Mouse (Mus musculus) heart, postnatal 0 days (tissue): Measurements from ENCODE around the gene Mitd1. TPM values are rescaled to one million over a fixed set of nuclear protein-coding genes. Genes with fewer than 3 reads are reported as not detected.

Source experiments
- ATAC-seq: fragments of 200-750 bp; cut with Nextera tagmentation; 2 replicates; pipeline ENCODE4 v1.8.0; 2017; ENCODE audit warnings: low read depth, moderate number of reproducible peaks, moderate library complexity; ENCODE audit not compliant: insufficient read depth
- DNase-seq: peaks from one replicate; pipeline ENCODE4 v3.0.0-alpha.2; 2016; ENCODE audit warnings: low spot score
- H3K27ac ChIP-seq: fragments of 300-500 bp; sonication (generic); 2 replicates; pipeline ENCODE4 v1.5.1; 2014; ENCODE audit warnings: low read depth, mild to moderate bottlenecking
- H3K27me3 ChIP-seq: fragments of 300-500 bp; sonication (generic); 2 replicates; pipeline ENCODE4 v1.6.1; 2014; ENCODE audit warnings: low read length, mixed read lengths; ENCODE audit not compliant: control insufficient read depth, insufficient read depth
- H3K36me3 ChIP-seq: fragments of 300-500 bp; sonication (generic); replicated peaks from 2 replicates; pipeline ENCODE4 v1.6.1; 2014; ENCODE audit warnings: low read length, mixed read lengths; ENCODE audit not compliant: control insufficient read depth, insufficient read depth
- H3K4me1 ChIP-seq: fragments of 300-500 bp; sonication (generic); 2 replicates; pipeline ENCODE4 v1.6.1; 2014; ENCODE audit warnings: antibody characterized with exemption; ENCODE audit not compliant: control insufficient read depth, insufficient read depth
- H3K4me2 ChIP-seq: fragments of 300-500 bp; sonication (generic); 2 replicates; pipeline ENCODE4 v1.6.1; 2014; ENCODE audit warnings: low read depth, mild to moderate bottlenecking, low read length, moderate library complexity
- H3K4me3 ChIP-seq: fragments of 300-500 bp; sonication (generic); 2 replicates; pipeline ENCODE4 v1.5.1; 2014; ENCODE audit warnings: low read depth, low read length
- H3K9ac ChIP-seq: fragments of 300-500 bp; sonication (generic); replicated peaks from 2 replicates; pipeline ENCODE4 v1.6.1; 2014; ENCODE audit warnings: low read depth, low read length, mixed read lengths
- H3K9me3 ChIP-seq: fragments of 300-500 bp; sonication (generic); replicated peaks from 2 replicates; pipeline ENCODE4 v1.6.1; 2016; ENCODE audit warnings: low read length; ENCODE audit not compliant: control insufficient read depth
- CTCF ChIP-seq: IDR thresholded peaks from 2 replicates; pipeline ENCODE4 v1.5.1; 2016; ENCODE audit warnings: antibody characterized with exemption, control low read depth, low read depth
- EP300 ChIP-seq: IDR thresholded peaks from 2 replicates; pipeline ENCODE4 v1.6.1; 2016; ENCODE audit warnings: antibody characterized with exemption, low read depth
- WGBS: fragments of 180-500 bp; shearing (Covaris S2); extraction: QIAGEN DNeasy Blood & Tissue Kit; methylation state at CpG from one replicate; pipeline ENCODE4 v1.1.7; 2014; 5-methylcytosine and 5-hydroxymethylcytosine counted together
- polyA plus RNA-seq: library from polyadenylated mRNA; unstranded; fragments of >200 nt; fragmentation: Nextera tagmentation; extraction: Ambion mirVana; gene quantifications from 2 replicates; pipeline ENCODE4 v1.2.1, GENCODE M21; 2015
- total RNA-seq: library from RNA; depleted of rRNA; stranded (reverse); fragments of >200 nt; gene quantifications from 2 replicates; pipeline ENCODE4 v1.2.3, GENCODE M21; 2014; ENCODE audit warnings: low replicate concordance; rRNA removed

The Mitd1 gene
- total RNA-seq = 0.34 and 1.3 TPM in 2 replicates
- 8.6 and 9.0 TPM in 2 replicates for polyA plus RNA-seq

GRCm38 (mm10) chr1:37890025-37890652 lies at the start of gene Mitd1, which contains the start of gene Mrpl30:
TSS of gene Mitd1 (minus strand) at chr1:37890411.
TSS of gene Mrpl30 (plus strand) at chr1:37890477.
- peak within 1 kb of the TSS; percentile 71 for H3K9ac ChIP-seq
- peaks cover 16% of the 10 kb centered on the region; the same call in 1 of the 2 replicates for H3K36me3 ChIP-seq
- no peaks in the 10 kb centered on the region for H3K9me3 ChIP-seq
- WGBS = under 1% methylated on average over 41 of the region's 41 CpGs
- peak within 1 kb of the TSS; percentile 70 for H3K4me2 ChIP-seq
- ATAC-seq (peak; percentile 93), DNase-seq (peak; percentile 88)
- peaks cover 14% of the 10 kb centered on the region for H3K4me1 ChIP-seq
- no peaks in the 10 kb centered on the region for H3K27me3 ChIP-seq
- peak within 1 kb of the TSS; percentile 69 for H3K4me3 ChIP-seq
- H3K27ac ChIP-seq = peak within 1 kb of the TSS; percentile 81
- TF ChIP-seq EP300 (peak; percentile 68), CTCF (no peak)

GRCm38 (mm10) chr1:37931806-37932205 lies 41.6 kb upstream of the Mitd1 start:
- Histone ChIP-seq H3K9me3 (no peaks in the 10 kb centered on the region), H3K9ac (no peak overlapping the region), H3K4me2 (no peak overlapping the region), H3K27me3 (no peaks in the 10 kb centered on the region), H3K4me1 (no peaks in the 10 kb centered on the region), H3K4me3 (no peak overlapping the region), H3K36me3 (no peaks in the 10 kb centered on the region), H3K27ac (no peak overlapping the region)
- TF ChIP-seq EP300 (no peak), CTCF (no peak)
- WGBS = 19% methylated on average over 3 of the region's 3 CpGs
- DNase-seq (no peak), ATAC-seq (no peak)

- H3K9ac ChIP-seq = no peak overlapping the region
- no peaks in the 10 kb centered on the region for H3K27me3 ChIP-seq
- ATAC-seq (no peak), DNase-seq (no peak)
- TF ChIP-seq EP300 (no peak), CTCF (no peak)
- H3K4me2 ChIP-seq = no peak overlapping the region
- H3K4me3 ChIP-seq = no peak overlapping the region
- no peak overlapping the region for H3K27ac ChIP-seq
- no peaks in the 10 kb centered on the region for H3K36me3 ChIP-seq
- H3K4me1 ChIP-seq = no peaks in the 10 kb centered on the region
- no peaks in the 10 kb centered on the region for H3K9me3 ChIP-seq
- 64% methylated on average over 8 of the region's 8 CpGs for WGBS
These were observed 35.8 kb upstream of the Mitd1 start for GRCm38 (mm10) chr1:37925971-37926370.

GRCm38 (mm10) chr1:37922536-37922935 lies 32.3 kb upstream of the Mitd1 start:
- no peaks in the 10 kb centered on the region for H3K4me1 ChIP-seq
- no peak overlapping the region for H3K4me2 ChIP-seq
- no peak overlapping the region for H3K4me3 ChIP-seq
- no peak overlapping the region for H3K27ac ChIP-seq
- DNase-seq (no peak), ATAC-seq (no peak)
- H3K27me3 ChIP-seq = no peaks in the 10 kb centered on the region
- WGBS = 30% methylated on average over 8 of the region's 8 CpGs
- no peak overlapping the region for H3K9ac ChIP-seq
- H3K36me3 ChIP-seq = no peaks in the 10 kb centered on the region
- TF ChIP-seq EP300 (no peak), CTCF (no peak)
- H3K9me3 ChIP-seq = no peaks in the 10 kb centered on the region

- ATAC-seq (no peak), DNase-seq (no peak)
- TF ChIP-seq CTCF = no peak
- TF ChIP-seq EP300 = no peak
- Histone ChIP-seq H3K4me1 (no peaks in the 10 kb centered on the region), H3K27me3 (no peaks in the 10 kb centered on the region), H3K36me3 (no peaks in the 10 kb centered on the region), H3K4me2 (no peak overlapping the region), H3K9ac (no peak overlapping the region), H3K27ac (no peak overlapping the region), H3K4me3 (no peak overlapping the region), H3K9me3 (no peaks in the 10 kb centered on the region)
- 44% methylated on average over 6 of the region's 6 CpGs for WGBS
These were observed 27.9 kb upstream of the Mitd1 start for GRCm38 (mm10) chr1:37918096-37918495.

GRCm38 (mm10) chr1:37917666-37918065 lies 27.5 kb upstream of the Mitd1 start:
- Histone ChIP-seq H3K4me1 (no peaks in the 10 kb centered on the region), H3K36me3 (no peaks in the 10 kb centered on the region), H3K4me3 (no peak overlapping the region), H3K4me2 (no peak overlapping the region), H3K9ac (no peak overlapping the region), H3K27ac (no peak overlapping the region), H3K27me3 (no peaks in the 10 kb centered on the region), H3K9me3 (no peaks in the 10 kb centered on the region)
- DNase-seq (no peak), ATAC-seq (no peak)
- TF ChIP-seq EP300 (no peak), CTCF (no peak)
- WGBS = 33% methylated on average over 13 of the region's 13 CpGs
